Mouse (Mus musculus): ENCODE data around the gene Spag9. TPM values are rescaled to one million over a fixed set of nuclear protein-coding genes. Genes with fewer than 3 reads are reported as not detected.
"Not testable (repeated sequence)": the region's sequence is repeated elsewhere in the genome, so short reads cannot be mapped to it uniquely, and the experiment has no call there.

Gene Spag9
- total RNA-seq, 4 experiments from 2014 or later, result 141 to 155 (median 148) TPM

- no peak for DNase-seq (ENCODE audit: low spot score)
These were observed 9.6 kb upstream of the Spag9 start for GRCm38 (mm10) chr11:93986298-93986697.

GRCm38 (mm10) chr11:93987026-93987425 is 8.9 kb upstream of the Spag9 start:
- DNase-seq (ENCODE audit: low spot score), result no peak

DNA sequence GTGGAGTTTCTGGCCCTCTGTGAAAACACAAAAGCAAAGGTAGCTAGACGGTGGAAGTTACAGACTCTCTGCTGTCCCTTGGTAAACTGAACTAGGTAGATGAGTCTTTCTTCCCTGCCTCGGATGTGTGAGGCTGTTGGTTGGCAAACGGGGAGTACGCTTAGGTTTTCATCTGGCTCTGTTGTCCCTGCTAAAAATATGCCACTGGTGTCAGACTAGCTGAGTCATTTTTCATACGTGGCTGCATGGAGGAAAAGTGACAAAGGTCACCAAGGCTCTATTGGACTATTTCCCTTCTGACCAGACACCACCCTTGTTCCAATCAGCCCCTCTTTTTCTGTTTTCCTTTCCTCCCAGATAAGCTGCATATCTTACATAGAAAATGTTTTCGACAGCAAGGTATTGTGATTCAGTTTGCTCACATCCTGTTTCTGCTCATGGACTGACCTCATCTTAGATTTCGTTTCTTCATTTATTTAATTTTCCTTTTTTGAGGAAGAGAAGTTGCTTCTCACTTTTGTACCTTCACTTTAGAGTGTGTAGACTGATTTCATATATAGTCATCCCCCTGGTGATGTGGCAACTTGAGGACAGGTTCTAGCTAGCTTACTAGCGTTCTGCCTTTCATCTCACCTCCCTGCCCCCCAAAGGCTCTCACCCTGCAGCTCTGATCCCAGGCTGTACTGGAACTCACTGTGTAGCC is 8.1 kb upstream of the Spag9 start:
- peak; percentile 76 for DNase-seq (ENCODE audit: low spot score)

GRCm38 (mm10) chr11:93988328-93989062 is 7.4 kb upstream of the Spag9 start:
- peak; percentile 65 for DNase-seq (ENCODE audit: low spot score)

DNA sequence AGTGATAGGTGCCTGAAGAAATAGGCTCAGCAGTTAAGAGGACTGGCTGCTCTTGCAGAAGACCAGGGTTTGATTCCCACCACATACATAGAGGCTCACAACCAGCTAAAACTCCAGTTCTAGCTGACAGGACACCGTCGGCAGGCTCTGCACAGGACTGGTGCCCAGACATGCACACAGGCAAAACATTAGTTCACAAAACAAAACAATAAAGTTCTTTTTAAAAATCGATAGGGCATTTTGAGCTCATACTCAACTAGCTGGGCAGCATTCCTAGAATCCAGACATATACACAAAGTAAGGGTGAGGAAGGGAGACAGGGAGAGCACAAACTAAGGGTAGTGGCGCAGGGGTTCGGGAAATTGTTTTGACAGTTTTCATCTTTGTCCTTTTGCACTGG is 1.4 kb upstream of the Spag9 start:
- peak; percentile 14 for DNase-seq (ENCODE audit: low spot score)

- peak; percentile 95 for DNase-seq (ENCODE audit: low spot score)
These were observed 676 bp upstream of the Spag9 start for GRCm38 (mm10) chr11:93995111-93995719.

DNA sequence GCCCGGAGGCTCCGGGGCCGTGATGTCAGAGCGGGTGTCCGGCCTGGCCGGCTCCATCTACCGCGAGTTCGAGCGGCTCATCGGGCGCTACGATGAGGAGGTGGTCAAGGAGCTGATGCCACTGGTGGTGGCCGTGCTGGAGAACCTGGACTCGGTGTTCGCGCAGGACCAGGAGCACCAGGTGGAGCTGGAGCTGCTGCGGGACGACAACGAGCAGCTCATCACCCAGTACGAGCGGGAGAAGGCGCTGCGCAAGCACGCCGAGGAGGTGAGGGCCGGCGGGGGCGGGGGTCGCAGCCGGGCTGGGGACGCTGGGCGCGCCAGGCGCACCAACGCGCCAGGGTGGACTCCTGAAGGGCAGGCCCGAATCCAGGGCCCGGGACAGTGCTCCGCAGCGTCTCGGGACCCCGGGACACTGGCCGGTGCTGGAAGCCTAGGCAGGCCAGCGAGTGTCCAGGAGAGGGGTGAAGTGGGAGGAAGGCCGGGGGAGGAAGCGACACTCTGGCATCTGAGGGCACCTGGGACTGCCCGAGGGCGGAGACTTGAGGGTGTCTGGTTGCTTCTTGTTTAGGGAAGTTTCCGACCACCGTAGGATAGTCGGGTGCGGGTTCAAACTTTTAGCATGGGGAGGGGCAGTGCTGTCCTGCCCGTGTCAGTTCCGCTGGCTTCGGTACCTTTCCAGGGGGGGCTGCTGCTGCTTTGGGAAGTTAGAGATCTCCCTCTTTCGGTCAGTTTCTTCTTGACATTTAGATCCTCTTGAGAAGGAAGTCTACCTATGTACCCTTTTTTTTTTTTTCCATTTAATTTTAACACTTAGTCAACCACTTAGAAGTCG is 632 bp downstream of the Spag9 start:
- DNase-seq (ENCODE audit: low spot score), result peak; percentile 42

DNA sequence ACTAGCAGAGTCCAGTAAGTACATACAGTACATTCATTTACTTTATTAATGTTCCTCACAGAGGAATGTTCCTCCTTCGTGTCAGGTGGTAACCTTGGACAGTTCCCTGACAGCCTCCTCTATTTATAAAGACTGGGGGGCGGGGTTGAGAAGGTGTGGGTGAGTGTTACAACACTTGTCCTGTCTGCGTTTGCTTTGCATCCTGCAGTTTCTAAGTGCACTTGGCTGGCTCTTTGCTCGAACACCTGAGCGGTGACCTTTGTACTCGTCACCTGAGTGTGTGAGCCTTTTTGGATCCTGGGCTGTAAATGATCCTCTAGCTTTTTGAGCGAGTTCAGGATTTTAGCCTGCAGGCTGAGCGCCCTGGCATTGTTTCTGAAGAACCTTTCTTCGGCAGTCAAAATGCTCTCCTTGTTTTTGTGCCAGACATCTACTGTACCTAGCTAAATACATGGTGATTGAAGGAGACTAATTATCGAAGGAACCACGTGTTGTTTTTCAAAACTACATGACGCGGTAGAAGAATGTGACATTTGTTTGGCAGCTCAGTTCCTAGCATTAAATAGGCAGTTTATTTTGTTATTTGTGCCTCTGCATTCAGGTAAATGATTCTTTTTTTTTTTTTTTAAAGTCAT is 1.4 kb downstream of the Spag9 start:
- peak; percentile 58 for DNase-seq (ENCODE audit: low spot score)

DNA sequence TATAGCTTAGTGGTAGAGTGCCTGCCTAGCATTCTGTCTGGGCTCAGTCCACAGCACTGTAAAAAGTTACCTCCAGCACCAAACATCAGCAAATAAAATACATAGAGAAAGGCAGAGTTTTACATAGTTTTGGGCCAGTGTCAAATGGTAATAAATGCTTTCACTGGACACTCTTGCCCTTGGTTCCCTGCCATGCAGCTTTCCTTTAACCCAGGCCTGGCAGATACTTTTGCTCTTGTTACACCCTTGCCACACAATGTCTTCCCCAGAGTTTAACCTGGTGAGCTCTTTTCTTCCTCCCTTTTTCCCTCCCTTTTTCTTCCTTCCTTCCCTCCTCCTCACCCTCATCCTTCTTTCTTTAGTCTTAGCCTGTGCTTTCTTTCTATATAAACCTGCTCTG is 3.4 kb downstream of the Spag9 start:
- no peak for DNase-seq (ENCODE audit: low spot score)

- no peak for DNase-seq (ENCODE audit: low spot score)
These were observed 7.5 kb downstream of the Spag9 start for GRCm38 (mm10) chr11:94003346-94003745.

DNA sequence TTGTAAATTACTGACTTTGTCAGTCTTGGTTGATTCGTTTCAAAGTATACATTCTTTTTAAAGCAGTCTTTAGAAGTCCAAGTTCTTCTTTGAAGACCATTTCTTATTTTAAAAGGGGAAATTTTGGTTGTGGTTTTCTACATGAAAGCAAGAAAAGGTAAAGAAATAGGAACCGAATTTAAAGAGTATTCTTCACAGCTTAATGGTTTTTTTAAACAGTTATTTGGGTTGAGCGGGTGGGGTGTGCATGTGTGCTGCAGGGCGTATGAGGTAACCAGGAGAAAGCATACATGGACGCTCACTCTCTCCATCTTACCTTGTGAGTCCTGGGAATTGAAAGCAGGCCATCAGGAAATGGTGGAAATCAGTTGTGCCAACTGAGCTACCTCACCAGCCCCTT is 23.2 kb downstream of the Spag9 start:
- no peak for DNase-seq (ENCODE audit: low spot score)

DNA sequence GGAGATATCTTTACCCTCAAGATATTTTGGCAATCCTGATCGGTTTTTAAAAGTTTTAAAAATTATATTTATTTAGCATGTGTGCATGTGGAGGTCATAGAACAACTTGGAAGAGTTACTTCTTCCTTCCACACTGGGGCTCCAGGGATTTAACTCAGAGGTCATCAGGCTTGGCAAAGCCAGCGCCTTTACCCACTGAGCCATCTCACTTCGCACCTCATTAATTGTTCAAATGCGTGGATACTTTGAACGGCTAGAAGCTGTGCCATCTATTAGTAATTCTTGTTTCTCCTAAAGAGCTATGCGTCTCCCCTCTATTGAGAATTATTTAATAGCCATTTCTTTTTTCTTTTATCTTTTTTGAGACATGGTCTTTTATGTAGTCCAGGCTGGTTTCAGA is 24.5 kb downstream of the Spag9 start:
- DNase-seq (ENCODE audit: low spot score), result no peak

- no peak for DNase-seq (ENCODE audit: low spot score)
These were observed 30.4 kb downstream of the Spag9 start for GRCm38 (mm10) chr11:94026289-94026688.

- DNase-seq (ENCODE audit: low spot score), result no peak
These were observed 36.2 kb downstream of the Spag9 start for GRCm38 (mm10) chr11:94032084-94032483.

- DNase-seq (ENCODE audit: low spot score), result peak; percentile 17
These were observed 37.1 kb downstream of the Spag9 start for GRCm38 (mm10) chr11:94032971-94033370.

DNA sequence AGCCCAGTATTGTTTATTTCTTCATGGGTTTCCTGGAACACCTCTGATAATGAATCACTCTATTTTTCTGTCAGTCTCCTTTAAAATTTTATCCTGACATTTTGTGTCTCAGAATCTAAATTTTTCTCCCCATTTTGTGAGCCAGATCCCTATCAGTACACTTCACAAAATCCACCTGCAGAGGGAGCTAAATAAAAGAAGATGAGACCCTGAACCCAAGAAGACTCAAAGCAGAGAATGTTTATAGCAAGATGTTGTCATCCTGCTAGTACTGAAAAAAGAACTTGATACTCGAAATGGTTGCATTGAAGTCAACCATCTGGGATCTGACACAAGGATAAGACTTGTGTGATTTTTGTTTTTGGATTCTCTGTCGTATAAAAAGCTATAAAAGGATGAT is 40.1 kb downstream of the Spag9 start:
- DNase-seq (ENCODE audit: low spot score), result peak; percentile 16

DNA sequence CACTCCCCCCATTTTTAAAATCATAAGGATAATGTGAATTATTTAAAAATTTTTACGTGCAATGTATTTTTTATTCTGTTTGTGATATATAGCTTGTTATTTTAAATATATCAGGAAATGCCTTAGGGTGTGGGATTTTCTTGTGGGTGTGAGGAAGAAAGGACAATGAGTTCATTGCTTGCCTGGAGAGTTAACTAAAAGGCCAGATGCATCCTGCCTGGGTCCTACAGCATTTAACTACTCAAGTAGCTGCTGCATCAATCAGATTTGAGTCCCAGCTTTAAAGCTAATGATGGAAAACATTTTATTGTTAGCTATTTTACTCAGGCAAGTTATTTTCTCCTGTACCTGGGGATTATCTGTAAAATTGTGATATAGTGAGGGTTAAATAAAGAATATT is 45.6 kb downstream of the Spag9 start:
- peak; percentile 68 for DNase-seq (ENCODE audit: low spot score)

- not testable (repeated sequence) for DNase-seq (ENCODE audit: low spot score)
These were observed 46.4 kb downstream of the Spag9 start for GRCm38 (mm10) chr11:94042301-94042700.

GRCm38 (mm10) chr11:94043998-94044985 is 48.4 kb downstream of the Spag9 start:
- DNase-seq (ENCODE audit: low spot score), result peak; percentile 72

DNA sequence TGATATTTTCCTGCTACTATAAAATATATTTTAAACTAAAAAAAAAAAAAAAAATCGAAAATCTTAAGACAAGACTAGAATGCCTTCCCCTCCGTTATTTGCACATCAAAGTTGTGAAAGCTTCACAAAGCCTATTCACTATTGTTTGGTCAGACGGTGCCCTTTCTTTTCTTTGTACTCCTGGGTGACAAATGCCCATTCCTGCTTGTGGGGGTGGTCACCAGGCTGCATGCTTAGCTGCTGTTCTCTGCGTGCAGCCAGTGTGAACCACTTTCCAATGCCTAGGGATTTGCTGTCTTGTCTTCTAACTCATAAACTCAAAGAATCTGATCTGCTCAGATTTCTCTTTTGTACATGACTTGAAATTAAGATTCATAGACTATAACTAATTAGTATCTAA is 49.1 kb downstream of the Spag9 start:
- DNase-seq (ENCODE audit: low spot score), result no peak

Measured in heart, adult 8-10 months (tissue).